Mouse (Mus musculus): ENCODE data around the gene Jarid2. TPM values are rescaled to one million over a fixed set of nuclear protein-coding genes. Genes with fewer than 3 reads are reported as not detected.

Gene Jarid2
- polyA plus RNA-seq, 1 experiment from 2014 or later = 28.0 TPM

- ATAC-seq (ENCODE audit: low read depth) = no peak
- peaks cover 8% of the 10 kb centered on the region; the same call in 1 of the 2 replicates for H3K4me1 ChIP-seq (ENCODE audit: control insufficient read depth, insufficient read depth, low read length)
- no peak overlapping the region for H3K27ac ChIP-seq (ENCODE audit: low read depth, low read length)
- peaks cover 64% of the 10 kb centered on the region for H3K36me3 ChIP-seq (ENCODE audit: control insufficient read depth, insufficient read depth, low read length)
- 93% methylated on average over 11 of the region's 11 CpGs for WGBS
- no peak overlapping the region for H3K4me2 ChIP-seq (ENCODE audit: low read depth, low read length)
- H3K9ac ChIP-seq (replicated peaks; ENCODE audit: low read depth, low read length) = no peak overlapping the region
- H3K4me3 ChIP-seq (ENCODE audit: low read depth, low read length) = no peak overlapping the region
- H3K9me3 ChIP-seq (ENCODE audit: control insufficient read depth, low read length) = no peaks in the 10 kb centered on the region
- no peaks in the 10 kb centered on the region for H3K27me3 ChIP-seq (ENCODE audit: control insufficient read depth, insufficient read depth, low read length)
Observed at GRCm38 (mm10) chr13:44906141-44906540, 176.9 kb downstream of the Jarid2 start.

GRCm38 (mm10) chr13:44907702-44908101, 178.4 kb downstream of the Jarid2 start:
- Histone ChIP-seq H3K4me1 (ENCODE audit: control insufficient read depth, insufficient read depth, low read length) (peaks cover 8% of the 10 kb centered on the region; the same call in 1 of the 2 replicates), H3K36me3 (ENCODE audit: control insufficient read depth, insufficient read depth, low read length) (peaks cover 60% of the 10 kb centered on the region), H3K9me3 (ENCODE audit: control insufficient read depth, low read length) (no peaks in the 10 kb centered on the region), H3K4me2 (ENCODE audit: low read depth, low read length) (no peak overlapping the region), H3K27ac (ENCODE audit: low read depth, low read length) (peak overlapping the region; percentile 28; the same call in 1 of the 2 replicates), H3K4me3 (ENCODE audit: low read depth, low read length) (no peak overlapping the region), H3K9ac (replicated peaks; ENCODE audit: low read depth, low read length) (no peak overlapping the region), H3K27me3 (ENCODE audit: control insufficient read depth, insufficient read depth, low read length) (no peaks in the 10 kb centered on the region)
- 32% methylated on average over 6 of the region's 6 CpGs for WGBS
- peak; percentile 94 for ATAC-seq (ENCODE audit: low read depth)

- Histone ChIP-seq H3K9me3 (ENCODE audit: control insufficient read depth, low read length) (no peaks in the 10 kb centered on the region), H3K9ac (replicated peaks; ENCODE audit: low read depth, low read length) (no peak overlapping the region), H3K36me3 (ENCODE audit: control insufficient read depth, insufficient read depth, low read length) (peaks cover 63% of the 10 kb centered on the region), H3K4me2 (ENCODE audit: low read depth, low read length) (no peak overlapping the region), H3K27me3 (ENCODE audit: control insufficient read depth, insufficient read depth, low read length) (no peaks in the 10 kb centered on the region), H3K4me3 (ENCODE audit: low read depth, low read length) (no peak overlapping the region), H3K27ac (ENCODE audit: low read depth, low read length) (no peak overlapping the region), H3K4me1 (ENCODE audit: control insufficient read depth, insufficient read depth, low read length) (peaks cover 8% of the 10 kb centered on the region; the same call in 1 of the 2 replicates)
- WGBS = 9% methylated on average over 1 of the region's 1 CpGs
- ATAC-seq (ENCODE audit: low read depth) = no peak
Observed at GRCm38 (mm10) chr13:44908790-44909189, 179.5 kb downstream of the Jarid2 start.

GRCm38 (mm10) chr13:44912851-44913250, 183.6 kb downstream of the Jarid2 start:
- WGBS = 57% methylated on average over 2 of the region's 2 CpGs
- no peaks in the 10 kb centered on the region for H3K27me3 ChIP-seq (ENCODE audit: control insufficient read depth, insufficient read depth, low read length)
- ATAC-seq (ENCODE audit: low read depth) = peak; percentile 59; the same call in 1 of the 2 replicates
- H3K36me3 ChIP-seq (ENCODE audit: control insufficient read depth, insufficient read depth, low read length) = peaks cover 83% of the 10 kb centered on the region
- H3K9ac ChIP-seq (replicated peaks; ENCODE audit: low read depth, low read length) = no peak overlapping the region
- H3K9me3 ChIP-seq (ENCODE audit: control insufficient read depth, low read length) = no peaks in the 10 kb centered on the region
- H3K4me2 ChIP-seq (ENCODE audit: low read depth, low read length) = no peak overlapping the region
- peaks cover 3% of the 10 kb centered on the region; the same call in 1 of the 2 replicates for H3K4me1 ChIP-seq (ENCODE audit: control insufficient read depth, insufficient read depth, low read length)
- H3K27ac ChIP-seq (ENCODE audit: low read depth, low read length) = no peak overlapping the region
- no peak overlapping the region for H3K4me3 ChIP-seq (ENCODE audit: low read depth, low read length)

GRCm38 (mm10) chr13:44913560-44913959, 184.3 kb downstream of the Jarid2 start:
- no peak overlapping the region for H3K4me3 ChIP-seq (ENCODE audit: low read depth, low read length)
- peaks cover 85% of the 10 kb centered on the region for H3K36me3 ChIP-seq (ENCODE audit: control insufficient read depth, insufficient read depth, low read length)
- no peaks in the 10 kb centered on the region for H3K27me3 ChIP-seq (ENCODE audit: control insufficient read depth, insufficient read depth, low read length)
- H3K27ac ChIP-seq (ENCODE audit: low read depth, low read length) = no peak overlapping the region
- H3K9me3 ChIP-seq (ENCODE audit: control insufficient read depth, low read length) = no peaks in the 10 kb centered on the region
- H3K4me1 ChIP-seq (ENCODE audit: control insufficient read depth, insufficient read depth, low read length) = peaks cover 2% of the 10 kb centered on the region; the same call in 1 of the 2 replicates
- H3K4me2 ChIP-seq (ENCODE audit: low read depth, low read length) = no peak overlapping the region
- no peak overlapping the region for H3K9ac ChIP-seq (replicated peaks; ENCODE audit: low read depth, low read length)
- WGBS = 64% methylated on average over 7 of the region's 7 CpGs
- ATAC-seq (ENCODE audit: low read depth) = 0 out of 2 replicates have a peak, but pooled peaks have one; percentile 12

- Histone ChIP-seq H3K9ac (replicated peaks; ENCODE audit: low read depth, low read length) (no peak overlapping the region), H3K9me3 (ENCODE audit: control insufficient read depth, low read length) (no peaks in the 10 kb centered on the region), H3K4me1 (ENCODE audit: control insufficient read depth, insufficient read depth, low read length) (no peaks in the 10 kb centered on the region), H3K36me3 (ENCODE audit: control insufficient read depth, insufficient read depth, low read length) (peaks cover 76% of the 10 kb centered on the region), H3K27ac (ENCODE audit: low read depth, low read length) (no peak overlapping the region), H3K4me3 (ENCODE audit: low read depth, low read length) (no peak overlapping the region), H3K4me2 (ENCODE audit: low read depth, low read length) (no peak overlapping the region), H3K27me3 (ENCODE audit: control insufficient read depth, insufficient read depth, low read length) (no peaks in the 10 kb centered on the region)
- no peak for ATAC-seq (ENCODE audit: low read depth)
- 96% methylated on average over 5 of the region's 5 CpGs for WGBS
Observed at GRCm38 (mm10) chr13:44915382-44915781, 186.1 kb downstream of the Jarid2 start.

- Histone ChIP-seq H3K27me3 (ENCODE audit: control insufficient read depth, insufficient read depth, low read length) (no peaks in the 10 kb centered on the region), H3K4me1 (ENCODE audit: control insufficient read depth, insufficient read depth, low read length) (no peaks in the 10 kb centered on the region), H3K36me3 (ENCODE audit: control insufficient read depth, insufficient read depth, low read length) (peaks cover 71% of the 10 kb centered on the region), H3K27ac (ENCODE audit: low read depth, low read length) (no peak overlapping the region), H3K9ac (replicated peaks; ENCODE audit: low read depth, low read length) (no peak overlapping the region), H3K4me2 (ENCODE audit: low read depth, low read length) (no peak overlapping the region), H3K9me3 (ENCODE audit: control insufficient read depth, low read length) (no peaks in the 10 kb centered on the region), H3K4me3 (ENCODE audit: low read depth, low read length) (no peak overlapping the region)
- WGBS = 68% methylated on average over 4 of the region's 4 CpGs
- no peak for ATAC-seq (ENCODE audit: low read depth)
Observed at GRCm38 (mm10) chr13:44915945-44916344, 186.7 kb downstream of the Jarid2 start.

- 93% methylated on average over 4 of the region's 4 CpGs for WGBS
- Histone ChIP-seq H3K9me3 (ENCODE audit: control insufficient read depth, low read length) (no peaks in the 10 kb centered on the region), H3K4me1 (ENCODE audit: control insufficient read depth, insufficient read depth, low read length) (no peaks in the 10 kb centered on the region), H3K27ac (ENCODE audit: low read depth, low read length) (no peak overlapping the region), H3K9ac (replicated peaks; ENCODE audit: low read depth, low read length) (no peak overlapping the region), H3K4me2 (ENCODE audit: low read depth, low read length) (no peak overlapping the region), H3K27me3 (ENCODE audit: control insufficient read depth, insufficient read depth, low read length) (no peaks in the 10 kb centered on the region), H3K36me3 (ENCODE audit: control insufficient read depth, insufficient read depth, low read length) (peaks cover 70% of the 10 kb centered on the region), H3K4me3 (ENCODE audit: low read depth, low read length) (no peak overlapping the region)
- ATAC-seq (ENCODE audit: low read depth) = no peak
Observed at GRCm38 (mm10) chr13:44917202-44917601, 187.9 kb downstream of the Jarid2 start.

- WGBS = 88% methylated on average over 2 of the region's 2 CpGs
Observed at GRCm38 (mm10) chr13:44918269-44918668, 189.0 kb downstream of the Jarid2 start.

More at GRCm38 (mm10) chr13:44918269-44918668, 189.0 kb downstream of the Jarid2 start:
- Histone ChIP-seq H3K4me1 (ENCODE audit: control insufficient read depth, insufficient read depth, low read length) (no peaks in the 10 kb centered on the region), H3K36me3 (ENCODE audit: control insufficient read depth, insufficient read depth, low read length) (peaks cover 74% of the 10 kb centered on the region), H3K27ac (ENCODE audit: low read depth, low read length) (no peak overlapping the region), H3K9ac (replicated peaks; ENCODE audit: low read depth, low read length) (no peak overlapping the region), H3K4me3 (ENCODE audit: low read depth, low read length) (no peak overlapping the region), H3K9me3 (ENCODE audit: control insufficient read depth, low read length) (no peaks in the 10 kb centered on the region), H3K27me3 (ENCODE audit: control insufficient read depth, insufficient read depth, low read length) (no peaks in the 10 kb centered on the region), H3K4me2 (ENCODE audit: low read depth, low read length) (no peak overlapping the region)
- no peak for ATAC-seq (ENCODE audit: low read depth)
